Mouse (Mus musculus): Measurements from ENCODE around the gene Gipc2.
A peak's percentile ranks its signal among the peaks of the same experiment; 100 is the strongest.

Gipc2 gene

GRCm38 (mm10) chr3:152190679-152191477 lies 24.8 kb upstream of the Gipc2 start:
- peak in 1 of 2 experiments; percentile 72 for DNase-seq (ENCODE audit: inconsistent age in 2 of 2, low spot score in 1 of 2)

- peak in 1 of 2 experiments; percentile 69 for DNase-seq (ENCODE audit: inconsistent age in 2 of 2, low spot score in 1 of 2)
These were observed 23.3 kb upstream of the Gipc2 start for GRCm38 (mm10) chr3:152189306-152189705.

- no peak for DNase-seq (ENCODE audit: inconsistent age in 2 of 2, low spot score in 1 of 2)
These were observed 20.1 kb upstream of the Gipc2 start for GRCm38 (mm10) chr3:152186106-152186505.

- no peak for DNase-seq (ENCODE audit: inconsistent age in 2 of 2, low spot score in 1 of 2)
These were observed 17.5 kb upstream of the Gipc2 start for GRCm38 (mm10) chr3:152183522-152183921.

GRCm38 (mm10) chr3:152180624-152181023 lies 14.6 kb upstream of the Gipc2 start:
- DNase-seq (ENCODE audit: inconsistent age in 2 of 2, low spot score in 1 of 2): no peak

- no peak for DNase-seq (ENCODE audit: inconsistent age in 2 of 2, low spot score in 1 of 2)
These were observed 13.3 kb upstream of the Gipc2 start for GRCm38 (mm10) chr3:152179285-152179684.

GRCm38 (mm10) chr3:152178816-152179215 lies 12.8 kb upstream of the Gipc2 start:
- no peak for DNase-seq (ENCODE audit: inconsistent age in 2 of 2, low spot score in 1 of 2)

GRCm38 (mm10) chr3:152172322-152172935 lies 6.4 kb upstream of the Gipc2 start:
- DNase-seq (ENCODE audit: inconsistent age in 2 of 2, low spot score in 1 of 2): no peak

- no peak for DNase-seq (ENCODE audit: inconsistent age in 2 of 2, low spot score in 1 of 2)
These were observed 5.8 kb upstream of the Gipc2 start for GRCm38 (mm10) chr3:152171862-152172261.

- peak in 1 of 2 experiments; percentile 71 for DNase-seq (ENCODE audit: inconsistent age in 2 of 2, low spot score in 1 of 2)
These were observed 5.2 kb upstream of the Gipc2 start for GRCm38 (mm10) chr3:152171236-152171635.

- no peak for DNase-seq (ENCODE audit: inconsistent age in 2 of 2, low spot score in 1 of 2)
These were observed 4.4 kb upstream of the Gipc2 start for GRCm38 (mm10) chr3:152170407-152170806.

- no peak for DNase-seq (ENCODE audit: inconsistent age in 2 of 2, low spot score in 1 of 2)
These were observed 2.0 kb upstream of the Gipc2 start for GRCm38 (mm10) chr3:152168007-152168406.

- no peak for DNase-seq (ENCODE audit: inconsistent age in 2 of 2, low spot score in 1 of 2)
These were observed 845 bp upstream of the Gipc2 start for GRCm38 (mm10) chr3:152166699-152167451.

- DNase-seq (ENCODE audit: inconsistent age in 2 of 2, low spot score in 1 of 2): peak; percentile 43 to 77
These were observed 505 bp downstream of the Gipc2 start for GRCm38 (mm10) chr3:152165351-152166098.

- DNase-seq (ENCODE audit: inconsistent age in 2 of 2, low spot score in 1 of 2): no peak
These were observed 1.0 kb downstream of the Gipc2 start for GRCm38 (mm10) chr3:152165014-152165350.

GRCm38 (mm10) chr3:152163320-152163719 lies 2.7 kb downstream of the Gipc2 start:
- no peak for DNase-seq (ENCODE audit: inconsistent age in 2 of 2, low spot score in 1 of 2)

- DNase-seq (ENCODE audit: inconsistent age in 2 of 2, low spot score in 1 of 2): no peak
These were observed 5.4 kb downstream of the Gipc2 start for GRCm38 (mm10) chr3:152160607-152161006.

- no peak for DNase-seq (ENCODE audit: inconsistent age in 2 of 2, low spot score in 1 of 2)
These were observed 6.7 kb downstream of the Gipc2 start for GRCm38 (mm10) chr3:152159321-152159720.

GRCm38 (mm10) chr3:152158344-152159291 lies 7.4 kb downstream of the Gipc2 start:
- no peak for DNase-seq (ENCODE audit: inconsistent age in 2 of 2, low spot score in 1 of 2)

All from adrenal gland, adult (tissue).